Mouse (Mus musculus) cerebral cortex, adult 2 months (tissue): ENCODE results near the gene Izumo4.

ENCODE experiments used
- WGBS: fragments of 180-500 bp; shearing (Covaris S2); methylation state at CpG from one replicate; pipeline ENCODE4 v1.1.7; 2018; 5-methylcytosine and 5-hydroxymethylcytosine counted together

The Izumo4 gene

DNA sequence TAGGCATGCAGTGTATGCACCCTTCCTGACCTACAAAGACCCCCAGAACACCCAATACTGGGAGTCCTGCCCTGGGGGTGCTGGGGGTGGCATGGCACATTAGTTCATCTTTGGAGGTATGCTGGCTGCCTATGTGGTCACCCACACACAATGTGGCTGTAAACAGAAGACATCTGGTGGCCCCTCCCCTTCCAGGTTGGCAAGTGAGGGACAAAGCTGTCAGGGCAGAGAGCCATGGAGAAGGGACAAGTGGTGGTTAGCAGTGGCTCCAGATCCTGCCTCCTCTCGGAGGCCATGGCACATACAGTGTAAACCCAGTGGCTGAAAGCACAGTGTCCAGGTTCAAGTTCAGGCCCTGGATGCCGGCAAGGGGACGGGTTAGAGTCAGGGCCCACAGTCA lies 15.4 kb upstream of the Izumo4 start:
- WGBS: 91% methylated on average over 3 of the region's 3 CpGs

- 28% methylated on average over 5 of the region's 5 CpGs for WGBS
These were observed 14.1 kb upstream of the Izumo4 start for GRCm38 (mm10) chr10:80687850-80688249.

DNA sequence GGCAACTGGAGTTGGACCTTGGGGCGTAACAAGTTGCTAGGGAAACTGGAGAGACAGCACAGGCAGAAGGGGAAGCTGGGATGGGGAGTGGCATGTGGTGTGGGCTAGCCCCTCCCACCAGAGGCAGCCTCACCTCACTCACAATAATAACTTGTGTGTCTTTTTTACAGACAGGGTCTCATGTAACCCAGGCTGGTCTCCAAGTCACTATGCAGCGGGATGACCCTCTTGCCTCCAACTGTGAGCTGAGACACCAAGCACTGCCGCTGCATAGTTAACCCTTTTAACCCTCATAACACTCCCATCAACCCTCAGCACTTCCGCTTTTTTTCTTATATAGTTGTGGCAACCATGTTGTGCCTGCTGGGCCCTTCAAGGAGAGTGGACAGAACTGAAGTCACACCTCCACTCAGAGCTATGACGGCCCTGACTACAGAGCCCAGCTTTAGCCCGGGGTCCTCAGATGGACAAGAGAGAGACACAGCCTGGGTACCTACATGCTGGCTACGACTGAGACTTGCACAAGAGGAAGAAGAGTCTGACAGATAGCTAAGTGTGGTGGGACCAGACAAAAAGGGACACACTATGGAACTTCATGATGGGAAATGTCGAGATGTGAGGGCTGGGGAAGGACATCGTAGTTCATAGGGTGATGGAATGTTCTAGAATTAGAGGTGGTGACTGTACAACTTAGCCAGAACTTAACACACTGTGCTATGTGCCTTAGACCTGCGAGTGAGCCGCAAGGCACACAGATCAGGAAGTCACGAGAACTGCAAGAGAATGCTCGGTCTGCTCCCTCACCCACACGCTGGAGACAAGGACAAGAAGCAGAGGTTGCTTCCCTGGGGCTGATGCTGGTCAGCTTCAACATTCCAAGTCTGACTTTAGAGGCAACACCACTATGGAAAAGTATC lies 9.5 kb upstream of the Izumo4 start:
- WGBS: 82% methylated on average over 14 of the region's 14 CpGs

- WGBS: 83% methylated on average over 12 of the region's 12 CpGs
These were observed 8.5 kb upstream of the Izumo4 start for GRCm38 (mm10) chr10:80693401-80694045.

DNA sequence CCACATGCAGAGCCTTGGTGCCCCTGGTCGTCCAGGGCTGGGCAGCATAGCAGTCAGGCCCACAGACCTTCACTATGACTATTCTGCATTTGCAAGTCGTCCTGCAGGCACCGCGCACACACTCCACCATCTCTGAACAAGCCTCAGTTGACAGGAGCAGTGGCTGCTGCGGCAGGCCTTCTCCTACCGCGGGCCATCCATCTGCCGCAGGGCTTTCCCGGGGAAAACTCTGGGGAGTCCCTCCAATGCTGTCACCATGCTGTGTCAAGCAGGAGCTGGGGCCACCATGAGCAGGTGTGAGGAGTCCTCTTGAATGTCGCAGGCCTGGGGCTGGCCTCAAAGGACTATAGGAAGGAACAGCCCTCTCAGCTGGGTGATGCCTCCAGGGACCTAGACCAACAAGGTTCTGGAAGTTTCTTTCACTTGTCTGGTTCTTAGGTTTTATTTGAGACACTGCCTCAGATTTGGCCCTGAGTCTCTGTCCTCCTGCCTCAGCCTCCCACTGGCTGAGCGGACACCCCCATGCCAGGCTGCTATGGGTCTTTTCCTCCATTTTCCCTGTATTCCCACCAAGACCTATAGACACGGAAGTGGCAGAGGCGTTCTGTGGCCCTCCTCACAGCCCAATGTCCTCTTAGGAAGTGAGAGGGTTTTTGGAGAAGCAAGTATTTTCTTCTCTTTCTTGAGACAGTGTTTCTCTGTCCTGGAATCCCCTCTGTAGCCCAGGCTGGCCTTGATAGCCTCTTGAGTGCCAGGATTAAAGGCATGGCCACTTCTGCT lies 7.6 kb upstream of the Izumo4 start:
- 87% methylated on average over 13 of the region's 13 CpGs for WGBS

DNA sequence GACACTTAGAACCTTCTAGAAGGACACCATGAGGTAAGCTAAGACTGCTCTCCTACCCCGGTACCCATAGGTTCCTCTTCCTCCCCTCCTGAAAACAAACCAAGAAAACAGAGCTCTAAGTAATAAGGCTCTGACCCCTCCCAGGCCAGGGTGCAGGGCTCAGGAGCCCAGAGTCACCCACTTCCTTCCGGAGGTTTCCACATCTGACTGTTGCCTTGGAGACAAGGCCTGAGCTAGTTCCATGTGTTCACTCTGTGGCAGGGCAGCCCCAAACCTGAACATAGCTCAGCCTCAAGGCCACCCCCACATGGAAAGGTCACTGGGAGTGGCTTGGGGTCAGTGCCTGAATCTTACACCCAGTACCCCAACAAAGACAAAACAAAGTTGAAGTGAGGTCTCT lies 6.8 kb upstream of the Izumo4 start:
- WGBS: 59% methylated on average over 2 of the region's 2 CpGs

GRCm38 (mm10) chr10:80695801-80696501 lies 6.0 kb upstream of the Izumo4 start:
- WGBS: 75% methylated on average over 10 of the region's 10 CpGs

- 67% methylated on average over 12 of the region's 12 CpGs for WGBS
These were observed 5.2 kb upstream of the Izumo4 start for GRCm38 (mm10) chr10:80696502-80697392.

DNA sequence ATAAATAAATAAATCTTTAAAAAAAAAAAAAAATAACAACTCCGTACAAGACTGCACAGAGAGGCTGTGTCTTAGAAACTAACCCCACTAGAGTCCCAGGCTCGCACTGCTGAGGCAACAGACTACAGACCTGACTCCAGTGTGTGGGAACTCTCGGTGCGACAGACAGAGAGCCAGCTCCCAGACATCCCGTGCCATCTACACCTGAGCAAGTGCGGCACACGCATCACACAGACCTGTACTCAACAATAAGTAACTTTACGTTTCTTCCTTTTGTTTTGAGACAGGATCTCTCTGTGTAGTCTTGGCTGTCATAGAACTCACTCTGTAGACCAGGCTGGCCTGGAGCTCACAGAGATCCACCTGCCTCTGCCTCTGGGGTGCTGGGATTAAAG lies 4.6 kb upstream of the Izumo4 start:
- 89% methylated on average over 8 of the region's 8 CpGs for WGBS

DNA sequence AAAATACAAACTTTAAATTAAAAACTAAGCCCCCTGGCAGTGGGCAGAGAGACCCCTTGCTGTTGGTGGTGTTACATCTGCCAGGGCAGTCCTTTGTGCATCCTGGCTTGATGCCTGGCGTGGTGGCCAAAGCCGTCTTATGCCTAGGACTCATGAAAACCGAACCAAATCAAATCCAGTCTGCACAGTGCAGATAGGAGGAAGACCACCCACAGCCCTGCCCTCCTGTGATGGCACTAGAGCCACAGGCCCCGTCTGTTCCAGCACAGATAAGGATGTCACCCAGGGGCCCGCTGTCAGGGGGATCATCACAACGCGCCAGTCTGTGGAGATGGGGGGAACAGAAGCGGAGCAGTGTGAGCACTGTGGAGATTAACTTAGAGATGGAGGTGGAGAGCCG lies 4.2 kb upstream of the Izumo4 start:
- WGBS: 83% methylated on average over 9 of the region's 9 CpGs

DNA sequence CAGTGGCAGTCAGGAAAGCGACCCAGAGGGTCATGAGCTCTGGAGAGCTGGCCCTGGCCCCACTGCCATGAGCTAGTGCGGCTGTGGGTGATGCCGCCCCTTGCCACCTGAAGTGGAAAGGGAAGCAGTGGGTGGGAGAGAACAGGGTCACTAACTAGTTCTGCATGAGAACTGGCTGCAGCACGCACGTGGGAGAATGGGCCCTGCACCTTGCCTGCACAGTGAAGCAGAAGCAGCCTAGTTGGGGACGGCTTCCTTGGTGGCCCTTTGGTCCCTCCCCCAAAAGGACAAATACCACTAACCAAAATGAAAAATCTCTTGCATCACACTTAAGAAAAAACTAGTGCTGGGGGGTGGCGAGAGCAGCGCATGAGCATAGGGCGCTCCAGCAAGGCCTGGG lies 3.4 kb upstream of the Izumo4 start:
- WGBS: 91% methylated on average over 9 of the region's 9 CpGs

DNA sequence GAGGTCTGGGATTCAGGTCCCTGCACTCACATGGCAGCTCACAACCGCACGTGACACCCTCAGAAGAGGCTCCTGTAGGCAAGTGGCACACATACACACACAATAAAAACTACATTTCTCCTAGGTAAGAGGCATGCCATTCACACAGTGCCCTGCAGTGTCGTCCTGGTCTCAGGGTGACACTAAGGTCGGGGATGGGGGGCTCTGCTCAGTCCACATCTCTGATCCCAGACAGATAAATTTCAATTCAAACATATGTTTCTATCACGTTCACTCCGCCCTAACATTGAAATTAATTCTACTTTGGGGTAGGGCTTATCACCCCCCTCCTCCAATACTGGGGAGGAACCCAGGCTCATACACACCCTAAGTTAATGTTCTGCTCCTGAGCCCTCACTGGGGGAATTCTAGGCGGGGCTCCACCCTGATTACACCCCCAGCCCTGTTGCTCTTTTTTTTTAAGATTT lies 1.9 kb upstream of the Izumo4 start:
- 88% methylated on average over 7 of the region's 7 CpGs for WGBS

DNA sequence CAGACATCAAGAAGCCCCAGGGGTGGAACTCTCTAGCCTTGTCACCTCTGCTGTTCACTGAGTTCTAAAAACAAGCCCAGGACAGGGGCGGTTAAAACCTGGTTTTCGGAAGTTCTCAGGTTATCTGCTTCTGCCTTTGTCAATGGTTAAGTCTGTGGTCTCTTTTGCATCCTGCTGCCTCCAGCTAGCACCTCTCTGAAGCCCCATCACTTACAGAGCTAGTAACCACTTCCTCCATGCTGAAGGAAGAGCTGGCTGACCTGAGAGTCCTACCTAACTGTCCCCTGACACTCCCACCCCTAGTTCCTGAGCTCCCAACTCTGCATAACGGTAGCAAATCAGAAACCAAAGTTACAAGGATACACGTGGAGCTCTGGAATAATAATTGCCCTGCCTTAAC lies 1.3 kb upstream of the Izumo4 start:
- WGBS: 44% methylated on average over 4 of the region's 4 CpGs

GRCm38 (mm10) chr10:80702536-80703390 lies 779 bp downstream of the Izumo4 start:
- 2% methylated on average over 47 of the region's 47 CpGs for WGBS

GRCm38 (mm10) chr10:80703643-80704042 lies 1.7 kb downstream of the Izumo4 start:
- WGBS: 91% methylated on average over 5 of the region's 5 CpGs

DNA sequence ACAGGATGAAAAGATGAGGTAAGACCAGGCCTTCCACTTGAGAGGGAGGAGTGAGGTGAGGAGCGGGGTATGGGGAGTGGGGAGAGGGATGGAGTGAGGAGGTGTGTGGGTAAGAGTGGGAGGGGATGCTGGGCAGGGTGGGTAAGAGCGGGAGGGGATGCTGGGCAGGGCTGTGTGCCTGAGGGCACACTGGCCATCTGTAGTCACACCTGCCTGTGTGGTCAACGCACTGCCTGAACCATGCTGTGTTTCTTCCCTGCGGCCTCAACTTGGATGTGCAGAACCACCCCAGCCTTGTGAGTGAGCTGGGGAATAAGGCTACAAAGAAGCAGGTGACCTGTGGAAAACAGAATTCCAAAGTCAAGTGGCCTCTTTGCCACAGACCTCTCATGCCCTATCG lies 2.4 kb downstream of the Izumo4 start:
- WGBS: 82% methylated on average over 5 of the region's 5 CpGs

- WGBS: 58% methylated on average over 3 of the region's 3 CpGs
These were observed 3.0 kb downstream of the Izumo4 start for GRCm38 (mm10) chr10:80705033-80705432.

- WGBS: 74% methylated on average over 3 of the region's 3 CpGs
These were observed 3.5 kb downstream of the Izumo4 start for GRCm38 (mm10) chr10:80705479-80705878.

GRCm38 (mm10) chr10:80710834-80711233 lies 8.8 kb downstream of the Izumo4 start:
- WGBS: 61% methylated on average over 3 of the region's 3 CpGs

DNA sequence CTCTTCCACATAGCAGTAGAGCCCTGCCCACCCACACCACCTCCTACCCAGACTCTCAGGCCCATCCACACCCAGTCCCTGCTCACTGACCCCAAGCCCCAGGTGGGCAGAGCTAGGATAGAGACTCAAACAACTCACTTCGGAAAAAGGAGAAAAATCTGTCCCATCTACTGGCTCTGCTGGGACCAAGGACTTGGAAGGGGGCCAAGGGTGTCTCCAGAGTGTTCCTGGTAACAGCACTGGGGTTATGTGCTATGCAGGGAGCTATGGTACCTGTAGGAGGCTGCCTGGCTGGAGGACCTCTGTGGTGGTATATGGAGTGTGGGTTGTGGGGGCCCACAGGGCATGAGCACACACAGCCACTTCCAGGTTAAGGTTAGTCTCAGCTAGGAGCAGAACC lies 15.3 kb downstream of the Izumo4 start:
- WGBS: 56% methylated on average over 1 of the region's 1 CpGs
